Mouse (Mus musculus) midbrain, embryonic 10.5 days (tissue): Measurements from ENCODE around the gene Slfn2. TPM values are rescaled to one million over a fixed set of nuclear protein-coding genes. Genes with fewer than 3 reads are reported as not detected.
"Not testable (repeated sequence)": the region's sequence is repeated elsewhere in the genome, so short reads cannot be mapped to it uniquely, and the experiment has no call there.

Experiments used
- DNase-seq: peaks from one replicate; pipeline ENCODE4 v3.0.0-alpha.2; 2017; ENCODE audit warnings: low spot score
- H3K27ac ChIP-seq: fragments of 300-500 bp; sonication (generic); replicated peaks from 2 replicates; pipeline ENCODE4 v1.5.1; 2016; ENCODE audit warnings: mild to moderate bottlenecking
- H3K27me3 ChIP-seq: fragments of 300-500 bp; sonication (generic); 2 replicates; pipeline ENCODE4 v1.6.1; 2016; ENCODE audit warnings: low read depth, mild to moderate bottlenecking; ENCODE audit not compliant: poor library complexity, severe bottlenecking
- H3K36me3 ChIP-seq: fragments of 300-500 bp; sonication (generic); 2 replicates; pipeline ENCODE4 v1.6.1; 2016; ENCODE audit warnings: mild to moderate bottlenecking, moderate library complexity
- H3K4me1 ChIP-seq: fragments of 300-500 bp; sonication (generic); 2 replicates; pipeline ENCODE4 v1.6.1; 2016
- H3K4me3 ChIP-seq: fragments of 300-500 bp; sonication (generic); 2 replicates; pipeline ENCODE4 v1.5.1; 2016; ENCODE audit warnings: mild to moderate bottlenecking, moderate library complexity
- H3K9me3 ChIP-seq: fragments of 300-500 bp; sonication (generic); replicated peaks from 2 replicates; pipeline ENCODE4 v1.6.1; 2016; ENCODE audit warnings: mild to moderate bottlenecking
- WGBS: fragments of 180-500 bp; shearing (Covaris S2); methylation state at CpG from one replicate; pipeline ENCODE4 v1.1.7; 2016; 5-methylcytosine and 5-hydroxymethylcytosine counted together
- polyA plus RNA-seq: library from polyadenylated mRNA; unstranded; fragments of >200 nt; fragmentation: Nextera tagmentation; extraction: Ambion mirVana; gene quantifications from 2 replicates; pipeline ENCODE4 v1.2.1, GENCODE M21; 2016

Gene Slfn2
- 0.85 and 1.6 TPM in 2 replicates for polyA plus RNA-seq

DNA sequence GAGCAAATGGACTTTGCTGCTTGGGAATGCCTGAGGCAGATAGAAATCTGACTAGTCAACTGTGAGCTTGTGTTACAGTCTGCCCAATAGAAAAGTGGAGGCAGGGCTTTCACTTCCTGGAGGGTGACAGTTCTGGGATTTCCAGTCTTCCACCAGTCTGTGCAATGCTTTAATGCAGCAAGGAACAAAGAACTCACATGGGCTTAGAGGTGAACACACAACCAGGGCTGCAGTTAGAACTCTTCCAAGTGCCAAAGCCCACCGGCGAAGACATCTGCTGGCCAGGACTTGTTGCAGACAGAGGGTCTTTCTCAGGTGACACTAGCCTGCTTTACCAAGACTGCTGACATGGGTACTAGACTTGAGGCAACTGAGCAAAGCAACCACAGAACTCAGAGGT is at the start of gene Slfn2:
Gene Slfn2 (plus strand): TSS at position 167 of the 400 bp plus-strand sequence.
- peaks cover 6% of the 10 kb centered on the region for H3K4me1 ChIP-seq
- H3K4me3 ChIP-seq = no peak within 1 kb of the TSS
- no peaks in the 10 kb centered on the region for H3K36me3 ChIP-seq
- H3K27ac ChIP-seq = no peak within 1 kb of the TSS
- H3K27me3 ChIP-seq = no peaks in the 10 kb centered on the region; the same call in 1 of the 2 replicates
- H3K9me3 ChIP-seq = no peaks in the 10 kb centered on the region
- DNase-seq = no peak
- WGBS = 79% methylated on average over 2 of the region's 2 CpGs

DNA sequence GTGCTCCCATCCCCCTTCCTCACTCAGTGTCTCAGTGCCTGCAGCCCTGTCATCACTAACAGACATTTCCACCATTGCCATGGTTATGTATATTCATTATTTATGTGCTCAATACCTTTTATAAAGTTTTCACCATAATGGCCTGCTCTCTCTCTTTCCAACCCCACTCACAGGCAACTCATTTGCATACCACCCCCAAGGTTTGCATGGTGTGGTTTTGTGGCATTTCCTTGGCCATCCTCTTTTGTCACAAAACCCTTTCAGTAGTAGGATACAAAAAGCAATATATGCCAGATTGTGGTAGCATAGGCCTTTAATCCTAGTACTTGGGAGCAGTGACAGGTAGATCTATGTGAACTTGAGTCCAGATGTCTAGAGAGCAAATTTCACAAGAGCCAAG is 48.8 kb upstream of the Slfn2 start:
- Histone ChIP-seq H3K27me3 (no peaks in the 10 kb centered on the region), H3K4me1 (no peaks in the 10 kb centered on the region), H3K4me3 (no peak overlapping the region), H3K36me3 (no peaks in the 10 kb centered on the region), H3K27ac (no peak overlapping the region), H3K9me3 (no peaks in the 10 kb centered on the region)
- DNase-seq = no peak

DNA sequence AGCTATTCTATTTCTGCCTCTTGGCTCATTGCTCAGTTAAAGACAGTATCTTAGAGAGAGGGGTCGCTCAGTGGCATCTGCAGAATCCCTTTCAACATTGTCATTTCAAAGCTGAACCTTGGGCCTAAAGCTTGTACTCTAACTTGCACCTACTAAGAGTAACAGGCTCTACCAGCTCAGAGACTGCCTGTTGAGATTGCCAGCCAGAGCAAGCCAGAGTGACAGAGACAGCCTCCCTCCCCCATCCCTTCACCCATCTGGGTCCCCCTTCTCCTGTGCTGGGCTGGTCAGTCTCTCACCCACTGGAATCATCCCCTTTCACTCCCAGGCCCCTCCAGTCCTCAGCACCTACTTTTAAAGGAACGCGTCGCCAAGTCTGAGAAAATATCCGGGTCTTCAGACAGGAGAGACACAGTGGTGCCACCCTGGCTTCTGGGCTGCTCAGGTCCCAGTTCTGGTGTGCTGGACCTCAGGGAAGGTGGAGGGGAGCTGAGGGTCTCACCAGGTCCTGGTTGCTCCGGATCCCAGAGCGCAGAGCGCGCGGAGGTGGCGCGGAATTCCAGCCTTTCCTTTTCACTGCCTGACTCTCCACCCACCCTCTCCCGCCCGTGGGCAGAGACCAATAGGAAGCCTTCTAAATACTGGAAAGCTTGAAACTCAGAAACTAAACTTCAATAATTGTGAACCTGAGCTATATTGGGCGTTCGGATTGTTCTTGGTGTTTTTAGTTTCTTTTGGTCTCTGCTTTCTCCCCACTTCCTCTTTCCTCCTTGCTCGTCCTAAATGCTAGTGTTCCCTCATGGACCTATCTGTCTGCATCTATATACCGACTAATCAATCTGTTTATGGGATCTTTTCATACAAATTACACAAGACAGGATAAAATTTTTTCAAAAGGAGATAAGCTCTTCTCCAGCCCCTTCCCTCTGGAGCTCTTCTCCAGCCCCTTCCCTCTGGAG is 45.1 kb upstream of the Slfn2 start:
- not testable (repeated sequence) for H3K4me3 ChIP-seq, H3K27ac ChIP-seq
- 78% methylated on average over 18 of the region's 18 CpGs for WGBS

DNA sequence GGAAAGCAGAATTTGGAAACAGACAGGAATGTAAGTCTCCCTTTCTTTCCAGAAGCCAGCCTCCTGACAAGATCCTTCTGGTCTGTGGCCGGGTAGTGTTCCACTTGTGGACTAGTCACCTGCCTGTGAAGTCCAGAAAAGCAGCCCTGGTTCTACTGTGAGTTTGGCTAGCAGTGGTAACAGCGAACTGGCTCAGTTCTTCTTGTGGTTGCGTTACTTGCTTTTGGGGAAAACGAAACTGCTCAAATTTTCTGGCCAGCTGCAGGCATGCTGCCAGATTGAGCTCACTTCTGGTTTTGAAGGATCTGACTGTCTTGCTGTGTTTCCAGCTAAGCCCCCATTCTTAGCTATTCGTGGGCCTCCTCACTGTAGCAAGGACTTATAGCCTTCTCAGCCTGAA is 44.3 kb upstream of the Slfn2 start, which contains the start of gene Slfn8:
Gene Slfn8 (minus strand): TSS at position 190 of the 400 bp plus-strand sequence.
- DNase-seq = no peak
- Histone ChIP-seq H3K9me3 (no peaks in the 10 kb centered on the region), H3K27ac (no peak within 1 kb of the TSS), H3K4me1 (no peaks in the 10 kb centered on the region), H3K27me3 (no peaks in the 10 kb centered on the region), H3K4me3 (no peak within 1 kb of the TSS), H3K36me3 (no peaks in the 10 kb centered on the region)
- WGBS = 77% methylated on average over 5 of the region's 5 CpGs

More for the DNA sequence above, 45.1 kb upstream of the Slfn2 start:
- H3K4me1 ChIP-seq, H3K36me3 ChIP-seq, DNase-seq, H3K9me3 ChIP-seq, H3K27me3 ChIP-seq: not testable (repeated sequence)

DNA sequence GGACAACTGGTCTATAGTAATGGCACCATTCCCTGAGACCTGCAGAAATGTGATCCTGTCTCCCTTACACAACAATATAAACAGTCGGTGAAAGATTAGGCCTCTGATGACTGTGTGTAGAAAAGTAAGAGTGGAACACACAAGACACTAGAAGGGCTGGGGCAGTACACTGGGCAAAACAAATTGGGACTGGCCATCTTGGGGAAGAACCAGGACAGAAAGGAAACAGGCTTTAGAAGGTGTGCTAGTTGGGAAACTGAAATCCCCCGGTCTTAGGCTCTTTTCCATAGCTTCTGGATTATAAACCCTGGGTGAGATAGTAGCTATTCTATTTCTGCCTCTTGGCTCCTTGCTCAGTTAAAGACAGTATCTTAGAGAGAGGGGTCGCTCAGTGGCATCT is 26.2 kb upstream of the Slfn2 start:
- not testable (repeated sequence) for H3K9me3 ChIP-seq, H3K4me1 ChIP-seq, H3K27ac ChIP-seq, DNase-seq, H3K4me3 ChIP-seq, H3K36me3 ChIP-seq, H3K27me3 ChIP-seq
- 88% methylated on average over 3 of the region's 3 CpGs for WGBS

DNA sequence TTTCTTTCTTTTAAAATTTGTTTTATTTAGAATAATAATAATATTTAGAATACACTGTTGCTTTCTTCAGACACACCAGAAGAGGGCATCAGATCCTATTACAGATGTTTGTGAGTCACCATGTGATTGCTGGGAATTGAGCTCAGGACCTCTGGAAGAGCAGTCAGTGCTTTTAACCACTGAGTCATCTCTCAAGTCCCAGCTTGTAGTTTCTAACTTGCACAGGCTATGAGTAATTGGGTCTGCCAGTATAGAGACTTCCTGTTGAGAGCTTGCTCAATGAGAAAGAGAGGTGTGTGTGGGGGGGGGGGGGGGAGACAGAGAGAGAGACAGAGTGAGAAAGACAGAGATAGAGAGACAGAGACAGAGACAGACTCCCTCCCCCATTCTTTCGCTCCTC is 25.8 kb upstream of the Slfn2 start:
- Histone ChIP-seq H3K27me3 (peaks cover 10% of the 10 kb centered on the region; the same call in 1 of the 2 replicates), H3K4me3 (no peak overlapping the region), H3K27ac (no peak overlapping the region), H3K4me1 (0 out of 2 replicates have a peak, but pooled peaks cover 4% of the 10 kb centered on the region), H3K9me3 (no peaks in the 10 kb centered on the region), H3K36me3 (no peaks in the 10 kb centered on the region)
- WGBS = no CpG with 5 or more reads among the region's 1 CpGs
- no peak for DNase-seq

DNA sequence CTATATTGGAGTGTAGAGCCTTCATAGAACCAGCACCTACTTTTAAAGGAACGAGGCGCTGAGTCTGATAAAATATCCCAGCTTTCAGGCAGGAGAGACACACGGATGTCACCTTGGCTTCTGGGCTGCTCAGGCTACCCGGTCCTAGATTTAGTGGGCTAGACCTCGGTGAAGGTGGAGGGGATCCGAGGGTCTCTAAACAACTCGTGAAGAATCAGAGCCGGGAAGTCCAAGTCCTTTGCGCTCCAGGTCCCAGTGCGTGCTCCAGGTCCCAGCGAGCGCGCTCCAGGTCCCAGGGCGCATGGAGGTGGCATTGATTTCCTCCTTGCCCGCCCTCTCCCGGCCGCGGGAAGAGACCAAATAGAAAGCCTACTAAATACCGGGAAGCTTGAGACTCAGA is 25.1 kb upstream of the Slfn2 start:
- 10% methylated on average over 19 of the region's 19 CpGs for WGBS
- Histone ChIP-seq H3K4me1 (0 out of 2 replicates have a peak, but pooled peaks cover 4% of the 10 kb centered on the region), H3K9me3 (no peaks in the 10 kb centered on the region), H3K4me3 (peak overlapping the region; percentile 20; the same call in 1 of the 2 replicates), H3K36me3 (no peaks in the 10 kb centered on the region), H3K27me3 (peaks cover 10% of the 10 kb centered on the region; the same call in 1 of the 2 replicates), H3K27ac (no peak overlapping the region)
- no peak for DNase-seq

DNA sequence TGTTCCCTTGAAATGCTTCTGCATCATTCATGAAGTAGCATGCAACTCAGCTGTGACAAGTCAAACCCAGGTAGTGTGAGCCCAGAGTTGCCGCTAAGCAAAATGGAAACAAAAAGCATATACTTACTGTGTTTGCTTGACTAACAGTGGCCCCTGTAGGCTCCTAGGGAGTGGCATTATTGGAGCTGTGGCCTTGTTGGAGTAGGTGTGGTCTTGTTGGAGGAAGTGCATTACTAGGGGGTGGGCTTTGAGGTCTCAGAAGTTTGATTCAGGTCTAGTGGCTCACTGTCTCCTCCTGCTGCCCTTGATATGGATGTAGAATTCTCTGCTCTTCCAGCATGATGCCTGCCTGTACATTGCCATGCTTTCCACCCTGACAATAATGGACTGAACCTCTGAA is 24.6 kb upstream of the Slfn2 start:
- H3K27ac ChIP-seq = no peak overlapping the region
- H3K27me3 ChIP-seq = peaks cover 10% of the 10 kb centered on the region; the same call in 1 of the 2 replicates
- H3K9me3 ChIP-seq = no peaks in the 10 kb centered on the region
- H3K36me3 ChIP-seq = no peaks in the 10 kb centered on the region
- no peak overlapping the region for H3K4me3 ChIP-seq
- WGBS = 26% methylated on average over 1 of the region's 1 CpGs
- DNase-seq = no peak
- 0 out of 2 replicates have a peak, but pooled peaks cover 4% of the 10 kb centered on the region for H3K4me1 ChIP-seq

DNA sequence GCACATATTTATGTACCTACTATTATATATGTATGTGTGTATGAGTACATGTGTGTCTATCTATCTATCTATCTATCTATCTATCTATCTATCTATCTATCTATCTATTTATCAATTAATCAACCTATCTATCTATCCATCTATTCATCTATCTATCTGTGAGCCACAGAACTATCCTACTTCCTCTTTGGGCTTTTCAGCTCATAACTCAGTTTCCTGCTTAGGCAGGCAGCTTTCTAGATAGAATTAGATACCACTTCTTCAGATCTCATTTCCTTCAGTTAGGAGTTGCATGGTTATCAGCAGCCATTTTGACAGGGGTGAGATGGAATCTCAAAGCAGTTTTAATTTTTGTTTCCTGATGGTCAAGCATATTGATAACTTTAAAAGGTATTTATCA is 23.9 kb upstream of the Slfn2 start:
- Histone ChIP-seq H3K9me3 (no peaks in the 10 kb centered on the region), H3K36me3 (no peaks in the 10 kb centered on the region), H3K27me3 (peaks cover 10% of the 10 kb centered on the region; the same call in 1 of the 2 replicates), H3K27ac (no peak overlapping the region), H3K4me1 (0 out of 2 replicates have a peak, but pooled peaks cover 4% of the 10 kb centered on the region), H3K4me3 (no peak overlapping the region)
- no peak for DNase-seq

DNA sequence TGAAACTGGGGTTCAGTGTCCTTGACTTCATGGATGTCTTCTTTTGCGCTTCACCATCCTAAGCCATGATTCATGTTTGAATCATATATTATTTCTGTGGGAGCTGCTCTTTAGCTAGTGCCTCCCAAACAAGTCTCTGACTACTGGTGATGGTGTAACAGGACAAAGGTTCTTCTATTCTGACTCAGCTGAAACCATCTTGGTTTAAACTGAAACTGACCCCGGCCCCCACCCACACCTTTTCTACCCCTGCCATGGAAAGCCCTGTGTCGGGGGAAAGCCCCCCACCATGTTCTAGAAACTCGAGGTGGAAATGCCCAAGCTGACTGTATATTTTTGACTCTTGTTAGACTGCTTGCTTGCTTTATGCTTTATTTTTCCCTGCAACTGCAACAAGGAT is 21.0 kb upstream of the Slfn2 start:
- Histone ChIP-seq H3K36me3 (no peaks in the 10 kb centered on the region), H3K4me1 (0 out of 2 replicates have a peak, but pooled peaks cover 4% of the 10 kb centered on the region), H3K27ac (no peak overlapping the region), H3K4me3 (no peak overlapping the region), H3K9me3 (no peaks in the 10 kb centered on the region), H3K27me3 (peaks cover 10% of the 10 kb centered on the region; the same call in 1 of the 2 replicates)
- 81% methylated on average over 4 of the region's 4 CpGs for WGBS
- no peak for DNase-seq

DNA sequence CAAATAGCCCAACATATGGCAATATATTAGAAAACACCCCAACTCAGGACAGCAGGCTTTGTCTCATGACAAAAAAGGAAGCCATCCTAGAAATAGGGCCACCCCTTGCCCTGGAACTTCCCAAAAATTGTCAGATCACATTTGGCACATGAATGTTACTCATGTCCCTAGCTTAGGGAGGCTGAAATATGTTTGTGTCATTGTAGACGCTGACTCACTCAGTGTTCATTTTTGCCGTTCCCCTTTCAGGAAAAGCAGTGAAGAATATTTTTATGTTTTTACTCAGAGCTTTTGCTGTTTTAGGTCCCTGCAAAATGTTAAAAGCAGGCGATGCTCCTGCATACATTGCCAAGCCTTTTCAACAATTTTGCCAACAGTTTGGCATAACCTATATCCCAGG is 19.3 kb upstream of the Slfn2 start:
- peaks cover 3% of the 10 kb centered on the region; the same call in 1 of the 2 replicates for H3K9me3 ChIP-seq
- WGBS = 85% methylated on average over 3 of the region's 3 CpGs
- no peak overlapping the region for H3K27ac ChIP-seq
- H3K27me3 ChIP-seq = no peaks in the 10 kb centered on the region
- H3K4me1 ChIP-seq = no peaks in the 10 kb centered on the region
- H3K4me3 ChIP-seq = no peak overlapping the region
- DNase-seq = no peak
- no peaks in the 10 kb centered on the region for H3K36me3 ChIP-seq

DNA sequence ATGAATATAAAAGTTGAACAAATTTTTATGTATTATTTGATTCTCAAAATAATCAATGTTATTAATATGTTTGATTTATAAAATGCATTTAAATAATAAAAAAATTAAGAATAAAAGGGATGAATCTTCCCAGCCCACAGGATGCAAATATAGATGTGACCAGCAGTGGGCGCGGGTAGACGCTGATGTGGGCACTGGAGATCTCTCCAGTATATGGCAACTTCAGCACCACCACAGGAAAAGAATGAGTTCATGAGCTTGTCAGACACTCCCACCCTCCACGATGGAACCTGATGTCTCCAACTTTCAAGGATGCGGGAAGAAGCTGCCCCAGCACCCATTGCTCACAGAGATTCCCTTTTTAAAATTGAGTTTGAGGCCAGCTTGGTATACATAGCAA is 7.0 kb upstream of the Slfn2 start:
- no peaks in the 10 kb centered on the region for H3K36me3 ChIP-seq
- DNase-seq = peak; percentile 46
- H3K27ac ChIP-seq = no peak overlapping the region
- no peaks in the 10 kb centered on the region for H3K27me3 ChIP-seq
- H3K9me3 ChIP-seq = no peaks in the 10 kb centered on the region
- no peak overlapping the region for H3K4me3 ChIP-seq
- 6% methylated on average over 5 of the region's 5 CpGs for WGBS
- H3K4me1 ChIP-seq = no peaks in the 10 kb centered on the region

DNA sequence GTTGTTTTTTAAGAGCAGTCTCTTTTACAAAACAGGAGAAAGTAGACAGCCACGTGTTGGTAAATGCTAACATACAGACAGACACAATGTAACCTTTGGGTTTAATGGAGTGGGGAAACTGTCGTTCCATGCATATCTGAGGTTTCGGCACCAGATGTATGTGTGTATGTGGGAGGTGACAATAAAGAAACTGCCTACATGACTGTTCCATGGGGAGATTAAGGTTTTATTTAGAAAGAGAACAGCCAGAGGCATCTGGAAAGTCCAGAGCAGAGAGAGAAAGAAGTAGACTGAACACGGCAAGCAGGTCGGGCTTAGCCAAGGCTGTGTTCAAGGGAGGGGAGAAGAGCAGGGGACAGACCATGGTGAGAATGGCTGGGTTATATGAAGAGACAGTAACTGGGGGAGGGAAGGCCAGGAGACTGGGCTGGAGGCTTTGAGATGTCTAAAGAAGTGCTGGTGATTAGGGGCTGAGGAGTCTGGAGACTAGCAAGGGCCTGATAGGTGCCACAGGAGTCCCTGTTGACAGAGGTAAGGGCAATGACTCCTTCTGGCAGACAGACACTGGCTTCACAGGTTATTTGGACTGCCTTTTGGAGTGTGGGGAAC is 4.4 kb upstream of the Slfn2 start:
- H3K4me1 ChIP-seq = no peaks in the 10 kb centered on the region; the same call in 1 of the 2 replicates
- no peak overlapping the region for H3K27ac ChIP-seq
- no peak for DNase-seq
- 85% methylated on average over 5 of the region's 5 CpGs for WGBS
- no peaks in the 10 kb centered on the region for H3K36me3 ChIP-seq
- H3K27me3 ChIP-seq = no peaks in the 10 kb centered on the region
- no peak overlapping the region for H3K4me3 ChIP-seq
- H3K9me3 ChIP-seq = no peaks in the 10 kb centered on the region
